Mouse (Mus musculus) thymus, postnatal 10 days (tissue): ENCODE measurements around the gene Chst1.

ENCODE experiments used
- DNase-seq, 2 experiments: peaks; one replicate each; pipeline ENCODE4 v3.0.0; 2021; ENCODE audit warnings: low spot score in 2 of 2

Chst1 gene

GRCm38 (mm10) chr2:92599487-92600347, at the start of gene Chst1:
Gene Chst1 (plus strand): TSS chr2:92599707.
- peak in 1 of 2 experiments; percentile 21 for DNase-seq

- no peak for DNase-seq
Observed at GRCm38 (mm10) chr2:92550051-92550450, 49.5 kb upstream of the Chst1 start.

- no peak for DNase-seq
Observed at GRCm38 (mm10) chr2:92554536-92554935, 45.0 kb upstream of the Chst1 start.

GRCm38 (mm10) chr2:92562930-92563329, 36.6 kb upstream of the Chst1 start:
- no peak for DNase-seq

GRCm38 (mm10) chr2:92570623-92571022, 28.9 kb upstream of the Chst1 start:
- DNase-seq, result no peak

- DNase-seq, result no peak
Observed at GRCm38 (mm10) chr2:92577824-92578223, 21.7 kb upstream of the Chst1 start.

GRCm38 (mm10) chr2:92581302-92581701, 18.2 kb upstream of the Chst1 start:
- no peak for DNase-seq

GRCm38 (mm10) chr2:92582596-92582995, 16.9 kb upstream of the Chst1 start:
- DNase-seq, result no peak

GRCm38 (mm10) chr2:92587806-92588205, 11.7 kb upstream of the Chst1 start:
- no peak for DNase-seq

- no peak for DNase-seq
Observed at GRCm38 (mm10) chr2:92594929-92595730, 4.4 kb upstream of the Chst1 start.

- DNase-seq, result no peak
Observed at GRCm38 (mm10) chr2:92597291-92597690, 2.2 kb upstream of the Chst1 start.

- no peak for DNase-seq
Observed at GRCm38 (mm10) chr2:92598941-92599486, 493 bp upstream of the Chst1 start.

- no peak for DNase-seq
Observed at GRCm38 (mm10) chr2:92600348-92600670, 802 bp downstream of the Chst1 start.

GRCm38 (mm10) chr2:92601246-92601645, 1.7 kb downstream of the Chst1 start:
- DNase-seq, result no peak

GRCm38 (mm10) chr2:92602073-92602472, 2.6 kb downstream of the Chst1 start:
- DNase-seq, result no peak

- no peak for DNase-seq
Observed at GRCm38 (mm10) chr2:92603591-92603990, 4.1 kb downstream of the Chst1 start.

GRCm38 (mm10) chr2:92604565-92604964, 5.1 kb downstream of the Chst1 start:
- DNase-seq, result no peak

- DNase-seq, result no peak
Observed at GRCm38 (mm10) chr2:92605995-92606394, 6.5 kb downstream of the Chst1 start.

GRCm38 (mm10) chr2:92607153-92607552, 7.6 kb downstream of the Chst1 start:
- DNase-seq, result no peak

- DNase-seq, result no peak
Observed at GRCm38 (mm10) chr2:92607592-92607991, 8.1 kb downstream of the Chst1 start.

GRCm38 (mm10) chr2:92608013-92608619, 8.6 kb downstream of the Chst1 start:
- no peak for DNase-seq
